Mouse (Mus musculus) brain, adult 10 weeks (tissue): ENCODE measurements around the gene Olfr435. TPM values are rescaled to one million over a fixed set of nuclear protein-coding genes. Genes with fewer than 3 reads are reported as not detected.

Source experiments
- polyA plus RNA-seq: library from polyadenylated mRNA; stranded (reverse); fragments of 350-450 nt; fragmentation: Illumina TruSeq; extraction: RNeasy Lipid Tissue Mini Kit (QIAGEN cat#74804); gene quantifications from one replicate; pipeline ENCODE4 v1.2.3, GENCODE M21; 2015; ENCODE audit warnings: low read depth, low replicate concordance

Gene Olfr435
- not detected for polyA plus RNA-seq

DNA sequence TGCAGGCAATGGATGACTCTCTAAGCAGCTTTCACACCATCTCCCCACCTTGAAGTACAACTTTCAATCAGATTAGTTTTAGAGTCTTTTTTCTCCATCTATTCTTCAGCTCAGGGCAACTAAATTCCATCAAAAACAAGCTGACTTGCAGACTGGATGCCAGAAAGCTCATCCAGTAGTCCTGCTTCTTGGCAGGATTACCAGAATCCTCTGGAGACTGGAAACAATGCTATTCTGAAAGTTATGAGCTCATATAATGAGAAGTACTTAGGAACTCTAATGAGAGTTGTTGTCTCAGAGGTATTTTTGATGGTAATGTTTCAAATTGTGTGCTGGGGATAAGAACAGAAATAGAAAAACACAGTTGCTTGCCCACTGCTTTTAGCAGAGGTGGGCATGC lies at the start of gene Olfr435:
Olfr435 (plus strand) TSS at position 366 of the 400 bp plus-strand sequence.

DNA sequence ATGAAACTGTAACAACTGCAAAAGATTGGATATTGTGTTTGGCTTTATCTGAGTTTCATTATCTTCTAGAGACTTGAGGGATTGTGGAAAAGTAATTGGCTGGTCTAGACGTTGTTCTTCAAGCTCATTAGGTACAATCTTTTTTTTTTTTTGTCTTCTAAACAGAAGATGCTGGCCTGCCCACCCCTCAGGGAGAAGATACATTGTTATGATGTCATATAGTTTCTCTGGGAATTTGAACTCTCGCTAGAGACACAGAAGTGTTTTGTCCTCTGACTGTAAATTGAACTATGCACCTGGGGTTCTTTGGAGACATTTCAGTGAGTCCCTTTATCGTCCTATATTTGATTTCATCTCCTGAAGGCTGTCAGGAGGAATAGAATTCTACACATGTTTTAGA lies 34.0 kb upstream of the Olfr435 start, which contains the start of gene Olfr437:
Olfr437 (plus strand) TSS at position 301 of the 400 bp plus-strand sequence.

DNA sequence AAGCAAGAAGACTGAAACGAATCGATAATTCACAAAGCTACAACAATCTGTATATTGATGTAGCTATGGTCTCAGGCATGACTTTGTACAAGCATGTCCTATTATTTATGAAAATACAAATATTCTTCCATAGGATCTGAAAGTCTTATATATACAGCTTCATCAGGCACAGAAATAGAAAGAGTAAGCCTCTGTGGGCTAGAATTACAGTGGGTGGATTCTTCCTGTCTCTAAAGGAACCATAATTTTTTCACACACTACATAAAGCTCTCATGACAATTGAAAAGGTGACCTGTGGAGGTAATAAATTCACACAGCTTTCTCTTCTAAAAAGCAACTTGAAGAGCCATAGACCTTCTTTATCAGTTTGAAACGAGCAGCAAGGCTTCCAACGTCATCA lies 25.1 kb upstream of the Olfr435 start, which contains the start of gene Olfr13:
Olfr13 (plus strand) TSS at position 301 of the 400 bp plus-strand sequence.

DNA sequence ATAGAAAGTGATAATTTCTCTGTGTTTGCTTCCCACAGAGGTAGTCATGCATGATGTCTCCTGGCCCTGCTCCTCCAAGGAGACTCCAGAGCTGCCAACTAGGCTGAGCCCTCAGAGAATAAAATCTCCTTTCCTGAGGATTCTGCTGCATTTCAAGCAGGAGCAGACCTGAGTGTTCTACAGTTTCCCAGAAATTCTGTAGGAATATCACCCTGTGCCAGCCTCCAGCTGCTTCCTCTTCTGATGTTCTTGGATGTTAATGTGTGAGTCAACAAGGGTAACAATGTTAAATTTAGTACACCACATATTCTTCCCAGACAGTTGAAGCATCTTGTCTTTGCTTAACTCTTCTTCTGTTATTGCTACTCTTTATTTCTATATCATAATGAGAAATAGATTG lies 15.9 kb downstream of the Olfr435 start, which contains the start of gene Olfr434:
Olfr434 (plus strand) TSS at position 149 of the 400 bp plus-strand sequence.

DNA sequence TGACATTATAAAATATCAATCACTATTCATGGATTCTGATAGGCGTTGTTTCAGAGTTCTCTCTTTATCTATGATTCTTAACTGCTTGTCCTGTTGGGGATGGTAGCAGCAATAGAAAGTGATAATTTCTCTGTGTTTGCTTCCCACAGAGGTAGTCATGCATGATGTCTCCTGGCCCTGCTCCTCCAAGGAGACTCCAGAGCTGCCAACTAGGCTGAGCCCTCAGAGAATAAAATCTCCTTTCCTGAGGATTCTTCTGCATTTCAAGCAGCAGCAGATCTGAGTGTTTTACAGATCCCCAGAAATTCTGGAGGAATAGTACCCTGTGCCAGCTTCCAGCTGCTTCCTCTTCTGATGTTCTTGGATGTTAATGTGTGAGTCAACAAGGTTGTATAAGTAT lies 34.3 kb downstream of the Olfr435 start, which contains the start of gene Olfr47:
Olfr47 (plus strand) TSS at position 275 of the 400 bp plus-strand sequence.

Other genes starting within 250 kb of the Olfr435 start
- gene Olfr444, start 248.1 kb upstream of the Olfr435 start, polyA plus RNA-seq: not detected
- gene Olfr441, start 90.8 kb upstream of the Olfr435 start, polyA plus RNA-seq: not detected
- gene Olfr237-ps1, start 50.6 kb upstream of the Olfr435 start, polyA plus RNA-seq: not detected
- gene Olfr437, start 33.9 kb upstream of the Olfr435 start, polyA plus RNA-seq: not detected
- gene Olfr13, start 25.0 kb upstream of the Olfr435 start, polyA plus RNA-seq: not detected
- gene Olfr434, start 15.9 kb downstream of the Olfr435 start, polyA plus RNA-seq: not detected
- gene Olfr47, start 34.4 kb downstream of the Olfr435 start, polyA plus RNA-seq: not detected
- gene Arhgef5, start 68.4 kb downstream of the Olfr435 start, polyA plus RNA-seq: 2.1 TPM
- not detected for gene Nobox, start 112.4 kb downstream of the Olfr435 start, polyA plus RNA-seq